Mouse (Mus musculus) thymus, postnatal 36 days (tissue): Measurements from ENCODE around the gene Ier3.

Experiments
- DNase-seq, 2 experiments: peaks; one replicate each; pipeline ENCODE4 v3.0.0; 2022; ENCODE audit warnings: mixed read lengths in 2 of 2

The Ier3 gene

DNA sequence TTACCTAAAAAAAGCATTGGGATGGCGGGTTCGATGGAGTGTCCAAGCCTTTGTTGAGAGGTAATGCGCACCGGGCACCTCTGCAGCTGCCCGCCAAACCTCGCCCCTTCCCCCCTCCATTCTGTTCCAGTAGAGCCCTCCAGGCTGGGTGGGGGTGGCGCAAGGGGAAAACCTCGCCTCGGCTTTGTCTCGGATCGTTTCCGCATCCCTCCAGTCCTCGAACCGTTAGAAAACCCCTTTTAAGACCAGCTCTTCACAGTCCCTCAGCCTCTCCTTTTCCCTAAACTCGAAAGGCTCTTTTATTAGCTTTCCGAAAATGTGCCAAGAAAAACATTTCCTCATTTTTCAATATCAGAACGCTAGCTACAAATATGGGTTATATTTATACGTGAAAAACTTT is 16.0 kb downstream of the Ier3 start:
- peak; percentile 78 to 82 for DNase-seq

DNA sequence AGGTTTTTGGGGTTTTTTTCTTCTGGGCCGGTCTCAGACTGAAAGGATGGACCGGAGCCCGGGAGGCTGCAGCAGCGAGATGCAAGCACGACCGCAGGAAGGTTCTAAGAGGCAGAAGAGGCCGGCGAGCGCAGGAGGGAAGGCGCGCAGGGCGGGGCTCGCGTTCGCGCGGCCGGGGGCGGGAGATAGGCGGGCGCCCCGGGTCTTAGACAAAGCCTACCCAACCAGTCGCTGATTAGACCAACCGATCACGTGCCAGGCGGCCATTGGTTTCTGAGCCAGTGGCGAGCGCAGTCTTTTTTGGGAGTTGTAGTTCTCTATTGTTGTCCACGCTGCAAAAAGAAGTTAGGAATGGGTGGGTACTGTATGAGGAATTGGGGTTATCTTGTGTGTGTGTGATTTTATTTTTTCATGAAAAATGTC is 16.6 kb downstream of the Ier3 start, which contains the start of gene Tubb5:
Gene Tubb5, minus strand, starts transcription at position 185 of the 423 bp plus-strand sequence.
- peak; percentile 96 to 98 for DNase-seq

DNA sequence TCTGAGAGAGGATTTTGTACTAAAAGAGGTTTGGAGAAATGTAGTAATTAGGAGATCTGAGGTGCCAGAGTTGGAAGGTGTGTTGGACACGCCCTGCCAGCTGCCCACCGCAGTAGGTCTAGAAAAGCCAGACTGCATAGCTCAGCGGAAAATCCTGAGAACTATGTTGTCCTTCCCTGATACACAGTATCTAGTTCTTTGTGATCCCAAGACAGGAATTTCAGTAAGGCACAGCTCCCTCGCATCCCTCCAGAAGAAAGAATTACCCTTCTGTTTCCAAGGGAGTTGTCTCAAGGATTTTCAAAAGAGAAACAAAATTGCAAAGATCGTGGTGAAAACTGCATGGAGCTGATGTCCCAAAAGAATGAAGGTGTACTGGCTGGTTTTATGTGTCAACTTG is 17.1 kb downstream of the Ier3 start:
- DNase-seq: peak in 1 of 2 experiments; percentile 37

DNA sequence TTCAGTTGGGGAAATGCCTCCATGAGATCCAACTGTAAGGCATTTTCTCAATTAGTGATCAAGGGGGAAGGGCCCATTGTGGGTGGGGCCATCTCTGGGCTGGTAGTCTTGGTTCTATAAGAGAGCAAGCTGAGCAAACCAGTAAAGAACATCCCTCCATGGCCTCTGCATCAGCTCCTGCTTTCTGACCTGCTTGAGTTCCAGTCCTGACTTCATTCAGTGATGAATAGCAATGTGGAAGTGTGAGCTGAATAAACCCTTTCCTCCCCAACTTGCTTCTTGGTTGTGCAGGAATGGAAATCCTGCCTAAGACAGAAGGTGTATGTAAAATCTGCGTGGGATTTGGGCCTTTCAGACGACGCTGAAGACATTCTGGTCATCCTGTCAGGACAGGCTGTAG is 17.5 kb downstream of the Ier3 start:
- DNase-seq: peak; percentile 23 to 53

GRCm38 (mm10) chr17:35840561-35840960 is 19.1 kb downstream of the Ier3 start:
- DNase-seq: no peak

DNA sequence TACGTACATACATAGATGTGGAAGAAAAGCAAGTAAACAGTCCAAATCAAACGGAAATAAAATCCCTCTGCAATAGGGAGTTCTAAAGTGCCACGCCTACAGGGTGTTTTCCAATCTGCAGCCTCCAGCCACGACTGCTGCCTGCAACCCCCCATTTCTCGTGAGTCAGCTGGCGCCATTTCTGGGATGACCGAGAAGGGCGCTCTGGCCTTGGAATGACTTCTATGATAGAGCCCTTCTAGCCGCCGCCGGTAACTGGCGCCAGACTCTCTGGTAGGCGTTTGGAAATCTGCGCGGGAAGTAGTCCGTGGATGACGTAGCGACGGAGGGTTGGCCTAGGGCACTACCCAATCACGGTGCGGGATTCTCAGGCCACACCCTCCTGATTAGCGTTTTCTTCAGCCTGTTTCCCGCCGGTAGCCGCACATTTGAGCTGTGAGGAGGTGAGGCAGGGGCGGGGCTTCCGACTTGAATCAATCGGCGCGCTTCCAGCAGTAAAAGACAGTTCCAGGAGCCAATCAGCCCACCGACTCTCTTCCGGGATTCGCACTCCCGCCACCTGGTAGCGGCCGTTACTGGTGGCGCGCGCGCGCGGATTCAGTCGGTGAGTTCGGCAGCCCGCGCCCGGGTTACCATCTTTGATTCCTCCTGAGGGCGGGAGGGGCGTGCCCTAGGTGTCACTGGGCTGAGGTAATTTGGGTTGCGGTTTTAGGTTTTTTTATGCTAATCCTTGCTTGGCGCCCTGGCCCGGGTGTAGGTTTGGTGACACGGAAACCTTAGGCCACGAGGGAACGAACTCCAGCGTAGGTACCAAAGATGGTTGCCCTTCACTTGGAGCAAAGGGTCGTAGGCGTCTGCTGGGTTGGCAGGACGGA is 19.8 kb downstream of the Ier3 start, which contains the start of gene Mdc1:
Gene Mdc1, plus strand, starts transcription at position 440 of the 875 bp plus-strand sequence.
- peak; percentile 97 to 99 for DNase-seq

- peak in 1 of 2 experiments; percentile 33 for DNase-seq
These were observed 20.5 kb downstream of the Ier3 start for GRCm38 (mm10) chr17:35842006-35842405.

DNA sequence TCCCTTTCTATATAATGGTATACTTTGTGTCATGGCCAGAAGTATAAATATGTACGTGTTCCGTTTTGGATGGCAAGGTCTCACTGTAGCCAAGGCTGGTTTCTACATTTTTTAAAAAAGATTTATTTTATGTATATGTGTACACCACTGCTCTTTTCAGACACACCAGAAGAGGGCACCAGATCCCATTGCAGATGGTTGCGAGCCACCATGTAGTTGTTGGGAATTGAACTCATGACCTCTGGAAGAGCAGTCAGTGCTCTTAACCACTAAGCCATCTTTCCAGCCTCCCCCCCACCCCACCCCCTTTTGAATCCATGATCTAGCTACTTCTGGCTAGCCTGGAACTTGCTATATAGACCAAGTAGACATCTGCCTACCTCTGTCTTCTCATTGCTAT is 22.0 kb downstream of the Ier3 start:
- DNase-seq: no peak

GRCm38 (mm10) chr17:35848112-35848511 is 26.6 kb downstream of the Ier3 start:
- no peak for DNase-seq

- DNase-seq: no peak
These were observed 29.5 kb downstream of the Ier3 start for GRCm38 (mm10) chr17:35850974-35851373.

DNA sequence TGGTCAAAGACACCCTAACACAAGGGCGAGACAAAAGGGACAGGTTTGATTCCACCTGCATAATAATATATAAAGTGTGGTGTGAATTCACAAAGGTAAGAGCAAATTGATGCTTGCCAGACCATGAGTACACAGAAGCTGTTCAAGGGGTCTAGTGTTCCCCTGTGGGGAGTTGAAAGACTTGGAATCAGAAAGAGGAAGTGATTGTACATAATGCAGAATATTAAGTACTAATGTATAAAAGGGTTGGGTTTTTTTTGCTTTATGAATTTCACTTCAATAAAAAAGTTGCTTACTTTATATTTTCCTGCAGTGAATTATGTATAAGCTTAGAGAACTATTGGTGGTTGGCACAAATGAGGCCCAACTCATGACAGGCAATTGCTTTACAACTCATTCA is 37.9 kb downstream of the Ier3 start:
- DNase-seq: no peak

GRCm38 (mm10) chr17:35859835-35860234 is 38.4 kb downstream of the Ier3 start:
- DNase-seq: no peak

- no peak for DNase-seq
These were observed 39.3 kb downstream of the Ier3 start for GRCm38 (mm10) chr17:35860831-35861197.

DNA sequence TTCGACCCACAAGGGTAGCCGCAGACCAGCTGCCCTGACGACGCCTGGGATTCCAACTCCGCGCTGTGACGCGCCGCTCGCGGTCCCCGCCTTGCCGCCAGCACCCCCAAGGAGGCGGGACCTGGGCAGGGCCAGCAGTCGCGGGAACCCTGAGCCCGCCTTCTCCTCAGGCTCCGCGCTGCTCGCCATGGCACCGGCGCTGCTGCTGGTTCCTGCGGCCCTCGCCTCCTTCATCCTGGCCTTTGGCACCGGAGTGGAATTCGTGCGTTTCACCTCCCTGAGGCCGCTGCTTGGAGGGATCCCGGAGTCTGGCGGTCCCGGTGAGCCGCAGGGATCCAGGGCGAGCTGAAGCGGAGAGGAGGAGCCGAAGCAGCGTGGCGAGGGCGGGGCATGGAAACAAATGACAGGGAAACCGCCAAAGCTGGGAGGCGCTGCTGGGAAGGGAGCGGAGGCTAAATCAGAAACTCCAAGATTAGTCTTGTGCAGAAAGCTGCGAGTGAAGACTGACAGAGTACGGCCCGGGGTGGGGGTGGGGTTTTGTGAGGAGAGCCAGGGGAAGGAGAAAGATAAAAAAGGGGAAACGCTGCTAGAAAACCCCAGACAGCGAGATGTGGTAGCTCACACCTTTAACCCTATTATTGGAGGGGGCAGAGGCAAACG is 39.8 kb downstream of the Ier3 start, which contains the start of gene Nrm:
Gene Nrm, plus strand, starts transcription at position 121 of the 660 bp plus-strand sequence.
- peak; percentile 86 to 87 for DNase-seq

GRCm38 (mm10) chr17:35864832-35865353 is 43.4 kb downstream of the Ier3 start:
- DNase-seq: no peak

GRCm38 (mm10) chr17:35865481-35866280 is 44.2 kb downstream of the Ier3 start, which contains the start of gene Ppp1r18:
Gene Ppp1r18 (plus strand): TSS chr17:35865593.
- DNase-seq: peak; percentile 57 to 66

DNA sequence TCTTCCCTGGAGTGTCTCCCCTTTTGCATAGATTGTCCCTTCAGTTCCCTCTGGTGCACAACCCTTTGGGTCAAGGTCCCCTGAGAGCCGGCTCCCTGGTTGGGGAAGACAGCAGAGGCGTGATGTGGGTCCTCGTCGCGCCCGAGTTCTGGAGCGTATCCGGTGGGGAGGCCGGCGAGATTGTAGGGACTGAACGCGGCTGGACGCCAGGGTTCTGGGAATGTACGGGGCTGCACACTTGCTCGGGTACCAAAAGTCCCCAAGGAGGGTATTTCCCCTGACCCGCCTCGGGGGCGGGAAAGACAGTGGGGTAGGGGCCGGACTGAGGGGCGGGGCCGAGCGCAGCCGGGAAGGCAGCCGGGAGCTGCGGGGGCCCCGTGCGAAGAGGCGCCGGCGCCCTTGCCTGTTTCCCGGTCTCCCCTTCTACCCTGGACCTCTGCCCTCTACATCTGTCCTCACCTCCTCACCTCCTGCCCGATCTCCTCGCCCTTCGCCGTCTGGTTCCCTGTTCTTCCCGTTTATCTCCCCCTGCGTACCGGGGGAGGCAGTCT is 44.9 kb downstream of the Ier3 start:
- DNase-seq: peak; percentile 67 to 71

DNA sequence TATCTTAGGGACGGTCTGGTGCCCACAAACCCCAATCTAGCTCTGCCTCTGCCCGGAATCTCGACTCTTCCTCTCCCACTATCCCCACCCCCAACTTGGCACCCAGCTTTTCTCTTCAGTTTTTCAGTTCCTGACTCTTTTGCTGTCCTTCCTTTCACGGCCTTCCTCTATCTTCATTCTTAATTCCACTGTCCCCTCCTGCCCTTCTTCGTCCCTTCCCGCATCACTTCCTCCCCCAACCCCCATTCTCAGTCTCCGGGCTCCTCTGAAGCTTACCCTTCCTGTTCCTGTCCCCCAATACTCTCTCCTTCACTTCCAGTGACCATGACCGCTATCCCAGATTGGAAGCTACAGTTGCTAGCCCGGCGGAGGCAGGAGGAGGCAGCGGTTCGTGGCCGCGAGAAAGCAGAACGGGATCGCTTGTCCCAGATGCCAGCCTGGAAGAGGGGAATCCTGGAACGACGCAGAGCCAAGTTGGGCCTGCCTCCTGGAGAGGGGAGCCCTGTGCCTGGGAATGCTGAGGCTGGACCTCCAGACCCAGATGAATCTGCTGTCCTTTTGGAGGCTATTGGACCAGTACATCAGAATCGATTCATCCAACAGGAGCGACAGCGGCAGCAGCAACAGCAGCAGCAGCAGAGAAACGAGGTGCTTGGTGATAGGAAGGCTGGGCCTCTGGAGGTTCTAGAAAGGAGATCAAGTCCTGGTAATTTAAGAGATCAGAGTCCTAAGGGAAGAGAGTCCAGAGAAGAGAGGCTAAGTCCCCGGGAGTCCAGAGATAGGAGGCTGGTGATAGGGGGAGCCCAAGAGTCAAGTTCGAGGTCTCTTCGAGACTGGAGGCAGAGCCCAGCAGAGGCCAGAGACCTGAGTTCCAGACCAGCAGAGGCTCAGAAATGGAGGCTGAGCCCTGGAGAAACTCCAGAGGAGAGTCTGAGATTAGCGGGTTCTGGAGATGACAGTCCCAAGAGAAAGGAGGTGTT is 45.7 kb downstream of the Ier3 start:
- DNase-seq: peak; percentile 63 to 64

- DNase-seq: peak; percentile 66 to 78
These were observed 46.8 kb downstream of the Ier3 start for GRCm38 (mm10) chr17:35868165-35868820.

DNA sequence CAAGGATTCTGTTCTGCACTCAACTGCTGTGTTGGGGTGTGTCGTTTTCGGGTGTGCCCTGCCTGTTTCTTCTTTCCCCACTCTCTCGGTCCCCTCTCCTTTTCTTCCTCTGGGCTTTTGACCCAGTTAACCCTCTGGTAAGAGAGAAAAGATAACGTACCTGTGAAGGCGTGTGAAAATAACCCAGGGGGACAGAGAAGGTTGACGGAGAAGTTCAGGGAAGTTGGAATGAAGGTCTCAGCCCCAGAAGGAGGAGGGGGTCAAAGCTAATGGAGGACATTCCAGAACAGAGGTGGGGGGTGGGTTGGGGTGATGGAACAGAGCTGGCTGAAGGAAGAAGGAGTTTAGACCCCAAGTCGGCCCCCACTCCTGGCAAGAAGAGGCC is 47.5 kb downstream of the Ier3 start:
- DNase-seq: no peak
